Mouse (Mus musculus) liver, adult 2 months (tissue): ENCODE data around the gene 6030468B19Rik.

ENCODE experiments used
- CTCF ChIP-seq: fragments of 200-500 bp; IDR thresholded peaks from 2 replicates; pipeline ENCODE4 v1.5.1; 2011; ENCODE audit warnings: low read depth, low read length, control low read depth
- POLR2A ChIP-seq: fragments of 200-500 bp; IDR thresholded peaks from 2 replicates; pipeline ENCODE4 v1.6.1; 2011; ENCODE audit warnings: low read length, control low read depth; ENCODE audit not compliant: insufficient read depth; ENCODE audit errors: extremely low read depth

DNA sequence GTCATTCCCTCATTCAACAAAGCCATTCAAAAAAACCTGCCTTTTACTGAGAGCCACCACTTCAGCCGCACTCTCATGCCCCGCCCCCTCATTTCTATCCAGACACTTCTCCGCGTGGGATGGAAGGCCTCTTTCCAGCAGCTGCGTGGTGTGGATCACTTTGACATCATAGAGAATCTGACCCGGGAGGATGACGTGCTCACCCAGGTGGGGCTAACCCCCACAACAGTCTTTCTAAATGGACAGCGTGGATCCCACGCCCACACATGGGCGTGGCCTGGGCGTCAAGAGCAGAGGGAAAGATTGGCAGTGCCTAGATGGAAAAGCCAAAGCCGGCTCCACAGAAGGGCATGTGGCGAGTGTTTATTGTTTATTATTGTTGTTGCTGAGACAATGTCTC, 38.8 kb downstream of the 6030468B19Rik start:
- TF ChIP-seq POLR2A = no peak
- no peak for TF ChIP-seq CTCF
